8 mouse cellular contexts compared by ENCODE assay signal in genomic region chr4:45018452-45018980, GRCm38 (mm10). TPM values are rescaled to one million over a fixed set of nuclear protein-coding genes. Genes with fewer than 3 reads are reported as not detected.
A peak's percentile ranks its signal among the peaks of the same experiment; 100 is the strongest.
DNase-seq lines count a peak whose midpoint lies in the region; ATAC-seq lines count a peak whose summit lies in the region.

TSS of gene Polr1e (plus strand) at chr4:45018583.

- peak within 1 kb of the TSS; percentile 63 to 81 for H3K4me3 ChIP-seq in heart, embryonic 14.5 days (ENCODE audit: control insufficient read depth in 1 of 2, insufficient read depth in 1 of 2, low read depth in 1 of 2, low read length in 2 of 2)
- peak within 1 kb of the TSS; percentile 83 for H3K4me3 ChIP-seq in liver, embryonic 13.5 days (replicated peaks)
- H3K4me3 ChIP-seq in stomach, embryonic 16.5 days (replicated peaks; ENCODE audit: low read length): peak within 1 kb of the TSS; percentile 82

- peak within 1 kb of the TSS; percentile 85 for H3K9ac ChIP-seq in heart, embryonic 14.5 days (ENCODE audit: low read length)
- peak within 1 kb of the TSS; percentile 80 for H3K9ac ChIP-seq in liver, embryonic 13.5 days
- peak within 1 kb of the TSS; percentile 76 for H3K9ac ChIP-seq in stomach, embryonic 16.5 days (ENCODE audit: low read length)

- peak; percentile 94 for DNase-seq in c-Kit-negative CD71-positive TER-119-positive erythroid progenitor cells, embryonic 14.5 days (ENCODE audit: low read depth, low spot score)
- peak; percentile 81 for DNase-seq in fibroblast of lung, adult 2 months (ENCODE audit: low read depth)
- DNase-seq in kidney, postnatal 14 days: peak; percentile 96
- peak; percentile 96 for DNase-seq in liver, embryonic 13.5 days
- peak; percentile 92 for DNase-seq in neural tube, embryonic 10.5 days (ENCODE audit: extremely low spot score, low spot score)

- WGBS in heart, embryonic 14.5 days: 1% methylated on average over 29 of the region's 29 CpGs
- under 1% methylated on average over 29 of the region's 29 CpGs for WGBS in liver, embryonic 13.5 days (ENCODE audit: insufficient replicate concordance)
- WGBS in stomach, embryonic 16.5 days: under 1% methylated on average over 29 of the region's 29 CpGs

- H3K27ac ChIP-seq in heart, embryonic 14.5 days (replicated peaks in 1 of 2; ENCODE audit: control insufficient read depth in 1 of 2, insufficient read depth in 1 of 2, low read depth in 2 of 2, low read length in 2 of 2): peak within 1 kb of the TSS in 1 of 2 experiments; percentile 49; a peak in 2 of 4 replicates
- H3K27ac ChIP-seq in liver, embryonic 13.5 days: no peak within 1 kb of the TSS
- no peak within 1 kb of the TSS for H3K27ac ChIP-seq in stomach, embryonic 16.5 days (ENCODE audit: low read length)

- peak; percentile 97 for ATAC-seq in CD4-positive, CD25-positive, alpha-beta regulatory T cell, adult 4 months
- ATAC-seq in heart, embryonic 14.5 days (ENCODE audit: insufficient number of reproducible peaks, insufficient read depth, low FRiP score, low read depth): peak; percentile 88
- ATAC-seq in liver, embryonic 13.5 days (ENCODE audit: low read depth): peak; percentile 89
- peak; percentile 93 for ATAC-seq in stomach, embryonic 16.5 days (ENCODE audit: insufficient read depth, low FRiP score)

- H3K36me3 ChIP-seq in heart, embryonic 14.5 days (ENCODE audit: control insufficient read depth, insufficient read depth, low read length): peaks cover 17% of the 10 kb centered on the region
- H3K36me3 ChIP-seq in liver, embryonic 13.5 days: peaks cover 10% of the 10 kb centered on the region; the same call in 1 of the 2 replicates
- no peaks in the 10 kb centered on the region for H3K36me3 ChIP-seq in stomach, embryonic 16.5 days (ENCODE audit: control insufficient read depth, insufficient read depth, low read length)

- peak within 1 kb of the TSS; percentile 93 for H3K4me2 ChIP-seq in heart, embryonic 14.5 days (ENCODE audit: low read length)
- peak within 1 kb of the TSS; percentile 94 for H3K4me2 ChIP-seq in liver, embryonic 13.5 days
- H3K4me2 ChIP-seq in stomach, embryonic 16.5 days (ENCODE audit: low read depth, low read length): peak within 1 kb of the TSS; percentile 67

- no peaks in the 10 kb centered on the region for H3K27me3 ChIP-seq in heart, embryonic 14.5 days (ENCODE audit: control insufficient read depth, insufficient read depth, low read length)
- no peaks in the 10 kb centered on the region for H3K27me3 ChIP-seq in liver, embryonic 13.5 days
- no peaks in the 10 kb centered on the region for H3K27me3 ChIP-seq in stomach, embryonic 16.5 days (ENCODE audit: control insufficient read depth, insufficient read depth, low read length)

- peaks cover 7 to 16% of the 10 kb centered on the region in 2 experiments for H3K4me1 ChIP-seq in heart, embryonic 14.5 days (ENCODE audit: control insufficient read depth in 2 of 2, insufficient read depth in 2 of 2, low read length in 2 of 2)
- H3K4me1 ChIP-seq in liver, embryonic 13.5 days (replicated peaks): peaks cover 35% of the 10 kb centered on the region
- H3K4me1 ChIP-seq in stomach, embryonic 16.5 days (ENCODE audit: control insufficient read depth, insufficient read depth, low read length): peaks cover 10% of the 10 kb centered on the region; the same call in 1 of the 2 replicates

- no peaks in the 10 kb centered on the region for H3K9me3 ChIP-seq in heart, embryonic 14.5 days (ENCODE audit: control insufficient read depth, low read length)
- H3K9me3 ChIP-seq in liver, embryonic 13.5 days (replicated peaks): no peaks in the 10 kb centered on the region
- no peaks in the 10 kb centered on the region for H3K9me3 ChIP-seq in stomach, embryonic 16.5 days (replicated peaks; ENCODE audit: control insufficient read depth, low read length)

RNA-seq across cellular contexts. Expression of gene Polr1e, which starts in this region (rescaled TPM):
- 10 to 100 TPM; 31.1 to 36.6 TPM for polyA plus RNA-seq in CD4-positive, CD25-positive, alpha-beta regulatory T cell, adult 4 months (2017; shearing (Covaris generic))
- 72.4 and 73.1 TPM in 2 replicates for polyA plus RNA-seq in heart, embryonic 14.5 days (2014; fragmentation: Nextera tagmentation; extraction: Ambion mirVana)
- polyA plus RNA-seq in liver, embryonic 13.5 days (2015; fragmentation: Nextera tagmentation; extraction: Ambion mirVana): 30.3 and 36.7 TPM in 2 replicates
- 32.7 and 38.4 TPM in 2 replicates for polyA plus RNA-seq in stomach, embryonic 16.5 days (2015; fragmentation: Nextera tagmentation; extraction: Ambion mirVana)
